Mouse (Mus musculus) myocyte (in vitro differentiated cells): ENCODE results near the gene Olfr1012. TPM values are rescaled to one million over a fixed set of nuclear protein-coding genes. Genes with fewer than 3 reads are reported as not detected.

Source experiments
- H3K27me3 ChIP-seq: one replicate; pipeline ENCODE4 v1.6.1; 2011; ENCODE audit not compliant: control insufficient read depth, insufficient read depth, insufficient read length
- H3K36me3 ChIP-seq: one replicate; pipeline ENCODE4 v1.6.1; 2011; ENCODE audit not compliant: control insufficient read depth, insufficient read depth
- H3K4me2 ChIP-seq: one replicate; pipeline ENCODE4 v1.6.1; 2011; ENCODE audit warnings: low read depth, control low read depth
- H3K4me3 ChIP-seq: one replicate; pipeline ENCODE4 v1.5.1; 2011; ENCODE audit warnings: mild to moderate bottlenecking, control low read depth, moderate library complexity
- H3K79me2 ChIP-seq: one replicate; pipeline ENCODE4 v1.6.1; 2011; ENCODE audit not compliant: control insufficient read depth, insufficient read depth
- H3ac ChIP-seq: one replicate; pipeline ENCODE4 v1.6.1; 2011; ENCODE audit not compliant: control insufficient read depth, insufficient read length
- CEBPB ChIP-seq: IDR thresholded peaks from 2 replicates; pipeline ENCODE4 v1.6.1; 2011; ENCODE audit warnings: mild to moderate bottlenecking, moderate library complexity; ENCODE audit not compliant: poor library complexity, insufficient read depth, severe bottlenecking
- E2F4 ChIP-seq: IDR thresholded peaks from one replicate; pipeline ENCODE4 v1.6.1; 2011; ENCODE audit warnings: mild to moderate bottlenecking, control low read depth, moderate library complexity; ENCODE audit not compliant: insufficient read depth
- MAX ChIP-seq: IDR thresholded peaks from one replicate; pipeline ENCODE4 v1.6.1; 2011; ENCODE audit warnings: low read depth, mild to moderate bottlenecking, control low read depth
- MYOD1 ChIP-seq, 3 experiments: IDR thresholded peaks; one replicate each; pipeline ENCODE4 v1.6.1; 2011; ENCODE audit warnings: control low read depth in 2 of 3, low read depth in 2 of 3, mild to moderate bottlenecking in 2 of 3, moderate library complexity in 1 of 3; ENCODE audit not compliant: insufficient read length in 2 of 3, control insufficient read depth in 1 of 3
- MYOG ChIP-seq, 3 experiments: IDR thresholded peaks; one replicate each; pipeline ENCODE4 v1.6.1; 2011; ENCODE audit warnings: control low read depth in 2 of 3, low read depth in 2 of 3, mild to moderate bottlenecking in 2 of 3; ENCODE audit not compliant: insufficient read length in 2 of 3, control insufficient read depth in 1 of 3, insufficient read depth in 1 of 3
- POLR2A ChIP-seq: IDR thresholded peaks from one replicate; pipeline ENCODE4 v1.6.1; 2011; ENCODE audit warnings: low read depth, mild to moderate bottlenecking, control low read depth, moderate library complexity; ENCODE audit not compliant: insufficient read length
- POLR2AphosphoS2 ChIP-seq: IDR thresholded peaks from one replicate; pipeline ENCODE4 v1.6.1; 2011; ENCODE audit warnings: low read depth, control low read depth; ENCODE audit not compliant: insufficient read length
- REST ChIP-seq: IDR thresholded peaks from one replicate; pipeline ENCODE4 v1.6.1; 2011; ENCODE audit warnings: mild to moderate bottlenecking, control low read depth, moderate library complexity; ENCODE audit not compliant: insufficient read depth, insufficient read length
- SRF ChIP-seq: IDR thresholded peaks from one replicate; pipeline ENCODE4 v1.6.1; 2011; ENCODE audit warnings: low read depth; ENCODE audit not compliant: control insufficient read depth, insufficient read length
- TCF12 ChIP-seq: IDR thresholded peaks from one replicate; pipeline ENCODE4 v1.6.1; 2011; ENCODE audit warnings: mild to moderate bottlenecking, control low read depth; ENCODE audit not compliant: poor library complexity, insufficient read depth, severe bottlenecking
- TCF3 ChIP-seq: IDR thresholded peaks from one replicate; pipeline ENCODE4 v1.6.1; 2011; ENCODE audit warnings: low read depth, control low read depth; ENCODE audit not compliant: insufficient read length
- USF1 ChIP-seq: IDR thresholded peaks from one replicate; pipeline ENCODE4 v1.6.1; 2011; ENCODE audit warnings: low read depth, mild to moderate bottlenecking, control low read depth, moderate library complexity
- polyA plus RNA-seq: library from polyadenylated mRNA; unstranded; fragments of >200 nt; fragmentation: generic; extraction: Trizol; gene quantifications from one replicate; pipeline ENCODE4 v1.2.1, GENCODE M21; 2012; ENCODE audit warnings: missing spikeins

The Olfr1012 gene
- not detected for polyA plus RNA-seq

DNA sequence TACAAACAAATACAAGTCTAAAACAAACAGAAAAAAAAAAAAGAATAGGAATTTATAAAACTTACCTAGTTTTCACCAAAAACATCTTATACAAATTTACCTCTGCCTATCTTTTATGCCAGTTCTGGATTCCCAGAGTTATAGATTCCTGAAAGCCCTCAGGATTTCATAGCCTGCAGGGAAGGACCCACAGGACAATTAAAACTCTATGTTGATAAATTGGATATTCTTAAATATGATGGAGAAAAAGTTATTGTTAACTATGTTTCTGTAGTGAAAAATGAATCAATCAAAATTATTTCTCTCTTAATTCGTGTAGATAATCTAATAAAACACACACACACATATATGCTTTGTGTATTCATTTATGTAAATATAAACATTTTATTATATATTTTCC lies at the start of gene Olfr1012:
TSS of gene Olfr1012 (minus strand) at position 101 of the 400 bp plus-strand sequence.
- H3K4me2 ChIP-seq = no peak within 1 kb of the TSS
- no peaks in the 10 kb centered on the region for H3K79me2 ChIP-seq

DNA sequence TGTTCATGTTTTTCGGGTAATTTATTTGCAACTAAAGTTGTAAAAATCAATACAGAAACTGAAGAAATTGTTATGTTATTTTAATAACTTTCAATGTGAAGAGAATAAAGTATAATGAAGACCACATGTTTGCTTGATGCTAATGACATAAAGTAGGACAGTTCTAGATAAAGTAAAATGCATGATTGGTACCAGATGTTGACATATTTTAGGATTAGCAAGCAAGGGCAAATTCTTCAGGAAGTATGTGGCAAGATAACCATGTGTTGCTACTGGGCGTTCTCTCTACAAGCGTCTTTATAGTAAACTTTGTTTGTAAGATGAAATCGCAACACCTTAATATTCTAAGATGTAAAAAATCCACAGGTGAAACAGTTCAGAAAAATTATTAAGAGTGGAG lies 41.9 kb upstream of the Olfr1012 start:
- TF ChIP-seq POLR2AphosphoS2 (no peak), E2F4 (no peak), REST (no peak), MYOD1 (IDR thresholded peaks at IDR 0.05; ENCODE audit: control insufficient read depth in 1 of 3, insufficient read length in 2 of 3, low read depth in 2 of 3) (no peak), TCF12 (no peak), MAX (no peak), USF1 (no peak), MYOG (IDR thresholded peaks at IDR 0.05; ENCODE audit: control insufficient read depth in 1 of 3, insufficient read depth in 1 of 3, insufficient read length in 2 of 3, low read depth in 2 of 3) (no peak), TCF3 (no peak), CEBPB (no peak), SRF (no peak), POLR2A (no peak)
- no peak overlapping the region for H3K4me2 ChIP-seq

More for the DNA sequence above, at the start of gene Olfr1012:
- H3K4me3 ChIP-seq = no peak within 1 kb of the TSS
- no peaks in the 10 kb centered on the region for H3K36me3 ChIP-seq
- TF ChIP-seq E2F4 = no peak
- no peak for TF ChIP-seq REST
- no peak for TF ChIP-seq CEBPB
- H3ac ChIP-seq = no peak within 1 kb of the TSS
- no peaks in the 10 kb centered on the region for H3K27me3 ChIP-seq

DNA sequence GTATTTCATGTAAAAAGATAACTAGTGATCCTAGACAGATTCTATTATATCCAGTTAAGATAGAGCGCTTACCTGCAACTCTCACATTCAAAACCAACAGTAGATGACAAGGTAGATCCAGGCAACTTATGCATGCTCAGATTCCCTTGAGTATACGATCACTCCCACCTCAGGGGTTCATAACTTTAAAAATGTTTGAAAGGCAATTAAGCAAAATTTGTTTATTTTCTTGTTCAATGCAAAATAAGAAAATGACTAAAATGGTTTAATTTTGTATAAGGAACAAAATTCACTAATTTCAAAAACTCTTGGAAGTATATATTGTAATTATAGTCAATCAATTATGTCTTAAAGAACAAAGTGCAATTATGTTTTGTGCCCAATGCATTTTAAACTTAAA lies 39.9 kb upstream of the Olfr1012 start, which contains the start of gene Olfr1016:
TSS of gene Olfr1016 (minus strand) at position 101 of the 400 bp plus-strand sequence.
- Histone ChIP-seq H3K27me3 (no peaks in the 10 kb centered on the region), H3K36me3 (no peaks in the 10 kb centered on the region), H3K4me2 (no peak within 1 kb of the TSS), H3ac (no peak within 1 kb of the TSS), H3K79me2 (no peaks in the 10 kb centered on the region), H3K4me3 (no peak within 1 kb of the TSS)
- TF ChIP-seq MYOG (IDR thresholded peaks at IDR 0.05; ENCODE audit: control insufficient read depth in 1 of 3, insufficient read depth in 1 of 3, insufficient read length in 2 of 3, low read depth in 2 of 3) (no peak), POLR2AphosphoS2 (no peak), E2F4 (no peak), CEBPB (no peak), USF1 (no peak), MYOD1 (IDR thresholded peaks at IDR 0.05; ENCODE audit: control insufficient read depth in 1 of 3, insufficient read length in 2 of 3, low read depth in 2 of 3) (no peak), MAX (no peak), SRF (no peak), POLR2A (no peak), REST (no peak), TCF12 (no peak), TCF3 (no peak)

More for the DNA sequence above, 41.9 kb upstream of the Olfr1012 start:
- Histone ChIP-seq H3K79me2 (no peaks in the 10 kb centered on the region), H3K4me3 (no peak overlapping the region), H3K27me3 (no peaks in the 10 kb centered on the region), H3K36me3 (no peaks in the 10 kb centered on the region), H3ac (no peak overlapping the region)

DNA sequence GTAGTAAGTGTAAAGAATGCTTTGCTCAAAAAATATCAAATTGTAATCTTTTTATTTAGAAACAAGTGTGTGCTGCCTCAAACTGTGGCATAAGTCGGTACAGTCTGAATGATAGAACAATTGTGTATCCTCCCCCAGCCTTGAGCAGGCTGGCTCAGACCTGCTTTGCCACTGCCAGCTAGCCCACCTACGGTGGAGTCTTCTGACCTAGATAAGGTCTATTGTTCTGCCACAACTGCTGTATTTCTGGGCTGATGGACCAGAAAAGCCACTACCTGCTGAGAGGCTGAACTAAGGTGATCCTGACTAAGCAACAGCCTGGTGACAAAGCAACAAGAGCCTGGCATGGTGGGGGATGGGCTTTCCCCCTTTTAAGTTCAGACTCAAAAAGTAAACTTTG lies 29.8 kb upstream of the Olfr1012 start:
- Histone ChIP-seq H3K4me3 (no peak overlapping the region), H3ac (no peak overlapping the region), H3K27me3 (no peaks in the 10 kb centered on the region), H3K4me2 (no peak overlapping the region), H3K79me2 (no peaks in the 10 kb centered on the region), H3K36me3 (no peaks in the 10 kb centered on the region)
- TF ChIP-seq POLR2AphosphoS2 (no peak), SRF (no peak), CEBPB (no peak), USF1 (no peak), MAX (no peak), E2F4 (no peak), TCF12 (no peak), POLR2A (no peak), MYOG (IDR thresholded peaks at IDR 0.05; ENCODE audit: control insufficient read depth in 1 of 3, insufficient read depth in 1 of 3, insufficient read length in 2 of 3, low read depth in 2 of 3) (no peak), MYOD1 (IDR thresholded peaks at IDR 0.05; ENCODE audit: control insufficient read depth in 1 of 3, insufficient read length in 2 of 3, low read depth in 2 of 3) (no peak), REST (no peak), TCF3 (no peak)

DNA sequence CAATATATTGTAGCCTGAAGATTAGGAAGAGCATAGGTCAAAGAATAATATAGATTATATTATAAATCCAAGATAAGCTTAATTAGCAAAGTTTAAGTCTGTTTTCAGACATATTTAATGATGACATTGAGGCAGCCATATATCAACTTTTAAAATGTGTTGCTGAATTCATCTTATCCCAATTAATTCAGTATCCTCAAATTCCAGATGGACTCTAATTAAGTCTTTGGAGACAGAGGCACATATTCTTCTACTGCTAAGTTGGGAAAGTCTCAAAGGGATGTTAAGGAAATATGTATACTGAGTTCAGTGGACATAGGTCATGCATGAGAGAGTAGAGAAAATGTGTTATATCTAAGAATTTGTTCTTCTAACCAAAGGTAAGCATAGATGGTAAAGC lies 19.2 kb upstream of the Olfr1012 start, which contains the start of gene Olfr1015:
TSS of gene Olfr1015 (plus strand) at position 301 of the 400 bp plus-strand sequence.
- Histone ChIP-seq H3K79me2 (no peaks in the 10 kb centered on the region), H3ac (no peak within 1 kb of the TSS), H3K4me2 (no peak within 1 kb of the TSS), H3K27me3 (no peaks in the 10 kb centered on the region), H3K4me3 (no peak within 1 kb of the TSS), H3K36me3 (no peaks in the 10 kb centered on the region)
- TF ChIP-seq MAX (no peak), POLR2A (no peak), POLR2AphosphoS2 (no peak), SRF (no peak), MYOG (IDR thresholded peaks at IDR 0.05; ENCODE audit: control insufficient read depth in 1 of 3, insufficient read depth in 1 of 3, insufficient read length in 2 of 3, low read depth in 2 of 3) (no peak), TCF3 (no peak), TCF12 (no peak), REST (no peak), MYOD1 (IDR thresholded peaks at IDR 0.05; ENCODE audit: control insufficient read depth in 1 of 3, insufficient read length in 2 of 3, low read depth in 2 of 3) (no peak), CEBPB (no peak)
